Mouse (Mus musculus) heart, embryonic 10.5 days (tissue): Measurements from ENCODE around the gene Igfbp3. TPM values are rescaled to one million over a fixed set of nuclear protein-coding genes. Genes with fewer than 3 reads are reported as not detected.

ENCODE experiments used
- DNase-seq: peaks from one replicate; pipeline ENCODE4 v3.0.0-alpha.2; 2017; ENCODE audit warnings: low spot score
- H3K27ac ChIP-seq: fragments of 300-500 bp; sonication (generic); 2 replicates; pipeline ENCODE4 v1.5.1; 2016; ENCODE audit warnings: mild to moderate bottlenecking
- H3K27me3 ChIP-seq: fragments of 300-500 bp; sonication (generic); 2 replicates; pipeline ENCODE4 v1.6.1; 2016; ENCODE audit warnings: mild to moderate bottlenecking; ENCODE audit not compliant: poor library complexity, insufficient read depth, severe bottlenecking
- H3K36me3 ChIP-seq: fragments of 300-500 bp; sonication (generic); 2 replicates; pipeline ENCODE4 v1.6.1; 2016; ENCODE audit warnings: mild to moderate bottlenecking, moderate library complexity
- H3K4me1 ChIP-seq: fragments of 300-500 bp; sonication (generic); 2 replicates; pipeline ENCODE4 v1.6.1; 2016; ENCODE audit warnings: mild to moderate bottlenecking
- H3K4me3 ChIP-seq: fragments of 300-500 bp; sonication (generic); 2 replicates; pipeline ENCODE4 v1.5.1; 2016; ENCODE audit warnings: mild to moderate bottlenecking, moderate library complexity
- H3K9me3 ChIP-seq: fragments of 300-500 bp; sonication (generic); 2 replicates; pipeline ENCODE4 v1.6.1; 2016; ENCODE audit warnings: mild to moderate bottlenecking, moderate library complexity
- WGBS: fragments of 180-500 bp; shearing (Covaris S2); methylation state at CpG from one replicate; pipeline ENCODE4 v1.1.7; 2016; 5-methylcytosine and 5-hydroxymethylcytosine counted together
- polyA plus RNA-seq: library from polyadenylated mRNA; unstranded; fragments of >200 nt; fragmentation: Nextera tagmentation; extraction: Ambion mirVana; gene quantifications from 2 replicates; pipeline ENCODE4 v1.2.1, GENCODE M21; 2016

Gene Igfbp3
- polyA plus RNA-seq, 1 experiment from 2014 or later, result 25.9 TPM

- 48% methylated on average over 1 of the region's 1 CpGs for WGBS
Observed at GRCm38 (mm10) chr11:7184420-7184819, 29.3 kb downstream of the Igfbp3 start.

GRCm38 (mm10) chr11:7182409-7183042, 31.2 kb downstream of the Igfbp3 start:
- DNase-seq, result no peak
- peaks cover 20% of the 10 kb centered on the region for H3K4me1 ChIP-seq
- no peaks in the 10 kb centered on the region for H3K27me3 ChIP-seq
- no peak overlapping the region for H3K4me3 ChIP-seq
- H3K36me3 ChIP-seq, result no peaks in the 10 kb centered on the region
- no peaks in the 10 kb centered on the region for H3K9me3 ChIP-seq
- WGBS, result 50% methylated on average over 8 of the region's 8 CpGs
- no peak overlapping the region for H3K27ac ChIP-seq

More at GRCm38 (mm10) chr11:7184420-7184819, 29.3 kb downstream of the Igfbp3 start:
- H3K36me3 ChIP-seq, result no peaks in the 10 kb centered on the region
- no peak overlapping the region; the same call in 1 of the 2 replicates for H3K27ac ChIP-seq
- H3K27me3 ChIP-seq, result no peaks in the 10 kb centered on the region
- H3K9me3 ChIP-seq, result no peaks in the 10 kb centered on the region
- peaks cover 20% of the 10 kb centered on the region for H3K4me1 ChIP-seq
- no peak overlapping the region for H3K4me3 ChIP-seq
- DNase-seq, result no peak

DNA sequence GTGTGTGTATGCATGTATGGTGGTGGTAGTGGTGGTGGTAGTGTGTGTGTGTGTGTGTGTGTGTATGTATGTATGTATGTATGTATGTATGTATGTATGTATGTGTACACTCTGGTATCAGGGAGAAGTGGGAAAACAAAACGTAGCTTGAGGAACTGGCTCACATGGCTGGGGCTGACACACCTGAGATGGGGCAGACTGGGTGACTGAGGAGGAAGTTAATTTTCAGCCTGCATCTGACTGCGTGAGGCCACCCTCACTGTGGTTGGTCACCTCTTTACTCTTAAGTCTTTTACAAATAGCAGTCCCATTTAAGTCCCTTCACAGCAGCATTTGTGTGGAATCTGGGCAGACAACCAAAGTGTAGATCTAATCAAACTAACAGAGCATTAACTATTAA, 34.4 kb downstream of the Igfbp3 start:
- H3K27ac ChIP-seq, result no peak overlapping the region
- H3K9me3 ChIP-seq, result no peaks in the 10 kb centered on the region
- 81% methylated on average over 2 of the region's 2 CpGs for WGBS
- no peak for DNase-seq
- H3K36me3 ChIP-seq, result no peaks in the 10 kb centered on the region
- no peaks in the 10 kb centered on the region for H3K4me1 ChIP-seq
- no peaks in the 10 kb centered on the region for H3K27me3 ChIP-seq
- H3K4me3 ChIP-seq, result no peak overlapping the region

GRCm38 (mm10) chr11:7178724-7179123, 35.0 kb downstream of the Igfbp3 start:
- Histone ChIP-seq H3K4me1 (no peaks in the 10 kb centered on the region), H3K27ac (no peak overlapping the region), H3K4me3 (no peak overlapping the region), H3K27me3 (no peaks in the 10 kb centered on the region), H3K36me3 (no peaks in the 10 kb centered on the region), H3K9me3 (no peaks in the 10 kb centered on the region)
- WGBS, result 64% methylated on average over 4 of the region's 4 CpGs
- DNase-seq, result no peak

DNA sequence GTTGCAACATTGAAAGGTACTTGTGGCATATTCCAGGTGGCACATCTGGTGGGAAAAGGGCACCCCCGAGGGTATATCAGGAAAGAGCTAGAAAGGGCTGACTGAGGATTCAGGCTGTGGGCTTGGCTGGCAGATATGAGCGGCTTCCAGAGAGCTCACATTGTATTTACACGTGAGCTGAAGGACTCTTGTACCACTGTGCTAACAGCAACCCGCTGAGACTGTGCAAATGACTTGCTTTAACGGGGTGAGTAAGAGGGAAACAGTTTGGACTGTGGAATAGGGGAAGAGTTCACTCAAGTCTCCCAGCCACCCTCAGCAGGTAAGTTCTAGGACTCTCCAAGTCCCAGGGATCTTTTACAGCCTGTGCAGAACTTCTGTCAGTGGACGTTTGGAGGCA, 40.1 kb downstream of the Igfbp3 start:
- Histone ChIP-seq H3K27ac (no peak overlapping the region), H3K27me3 (no peaks in the 10 kb centered on the region), H3K4me3 (no peak overlapping the region), H3K36me3 (peaks cover 13% of the 10 kb centered on the region; the same call in 1 of the 2 replicates), H3K9me3 (no peaks in the 10 kb centered on the region), H3K4me1 (no peaks in the 10 kb centered on the region)
- WGBS, result 76% methylated on average over 6 of the region's 6 CpGs
- DNase-seq, result no peak

DNA sequence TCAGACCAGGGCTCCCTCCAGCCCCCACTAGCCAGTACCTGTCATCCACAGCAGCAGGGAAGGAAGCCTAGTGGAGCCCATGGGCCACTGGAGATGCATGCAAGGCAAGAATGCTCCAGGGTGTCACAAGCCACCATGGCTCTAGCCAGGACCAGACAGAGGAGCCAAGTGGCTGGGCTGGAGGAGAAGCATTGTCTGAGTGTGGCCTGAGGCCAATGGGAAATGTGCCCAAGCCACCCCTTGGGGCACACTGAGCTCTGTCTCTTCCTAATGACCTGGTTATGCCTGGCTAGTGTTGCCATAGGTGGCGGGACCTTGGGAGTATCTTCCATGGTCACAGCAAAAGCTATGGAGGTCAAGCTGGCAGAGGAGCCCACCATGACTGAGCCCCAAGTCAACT, 44.1 kb downstream of the Igfbp3 start:
- Histone ChIP-seq H3K27ac (no peak overlapping the region), H3K4me1 (no peaks in the 10 kb centered on the region), H3K4me3 (no peak overlapping the region), H3K27me3 (no peaks in the 10 kb centered on the region), H3K36me3 (peaks cover 25% of the 10 kb centered on the region), H3K9me3 (no peaks in the 10 kb centered on the region)
- 82% methylated on average over 1 of the region's 1 CpGs for WGBS
- no peak for DNase-seq

- Histone ChIP-seq H3K4me1 (peaks cover 12% of the 10 kb centered on the region), H3K9me3 (no peaks in the 10 kb centered on the region), H3K4me3 (no peak overlapping the region), H3K36me3 (peaks cover 15% of the 10 kb centered on the region), H3K27ac (no peak overlapping the region), H3K27me3 (no peaks in the 10 kb centered on the region)
- WGBS, result 82% methylated on average over 4 of the region's 4 CpGs
- no peak for DNase-seq
Observed at GRCm38 (mm10) chr11:7164416-7164815, 49.3 kb downstream of the Igfbp3 start.

GRCm38 (mm10) chr11:7161502-7162174, 52.1 kb downstream of the Igfbp3 start:
- DNase-seq, result no peak
- no peak overlapping the region for H3K27ac ChIP-seq
- no peak overlapping the region for H3K4me3 ChIP-seq
- H3K27me3 ChIP-seq, result no peaks in the 10 kb centered on the region
- no peaks in the 10 kb centered on the region for H3K9me3 ChIP-seq
- peaks cover 12% of the 10 kb centered on the region for H3K4me1 ChIP-seq
- H3K36me3 ChIP-seq, result 0 out of 2 replicates have a peak, but pooled peaks cover 7% of the 10 kb centered on the region
- 72% methylated on average over 8 of the region's 8 CpGs for WGBS

- H3K27ac ChIP-seq, result no peak overlapping the region
- H3K9me3 ChIP-seq, result no peaks in the 10 kb centered on the region
- 0 out of 2 replicates have a peak, but pooled peaks cover 3% of the 10 kb centered on the region for H3K36me3 ChIP-seq
- 70% methylated on average over 4 of the region's 4 CpGs for WGBS
- peaks cover 12% of the 10 kb centered on the region for H3K4me1 ChIP-seq
- DNase-seq, result no peak
- H3K4me3 ChIP-seq, result no peak overlapping the region
- no peaks in the 10 kb centered on the region for H3K27me3 ChIP-seq
Observed at GRCm38 (mm10) chr11:7160637-7161101, 53.1 kb downstream of the Igfbp3 start.

DNA sequence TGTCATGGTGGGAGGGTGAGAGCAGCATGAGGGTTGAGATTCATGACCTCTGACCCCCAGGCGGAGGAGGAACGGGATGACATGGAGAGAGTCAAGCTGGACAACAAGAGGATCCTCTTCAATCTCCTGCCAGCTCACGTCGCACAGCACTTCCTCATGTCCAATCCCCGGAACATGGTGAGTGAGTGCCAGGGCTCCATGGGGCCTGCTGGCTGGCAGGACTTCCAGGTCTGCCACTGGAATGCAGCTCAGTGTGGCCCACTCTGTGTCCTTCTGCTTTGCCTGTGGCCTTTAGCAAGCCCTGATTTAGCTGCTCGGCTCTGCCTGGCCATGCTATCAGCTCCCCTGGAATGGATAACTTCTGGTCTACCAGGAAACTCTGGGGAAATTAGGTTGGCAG, 53.6 kb downstream of the Igfbp3 start:
- peak overlapping the region; percentile 59 for H3K27ac ChIP-seq
- peaks cover 12% of the 10 kb centered on the region for H3K4me1 ChIP-seq
- no peak overlapping the region for H3K4me3 ChIP-seq
- H3K27me3 ChIP-seq, result no peaks in the 10 kb centered on the region
- H3K36me3 ChIP-seq, result no peaks in the 10 kb centered on the region
- DNase-seq, result no peak
- WGBS, result 68% methylated on average over 6 of the region's 6 CpGs
- H3K9me3 ChIP-seq, result no peaks in the 10 kb centered on the region

GRCm38 (mm10) chr11:7158196-7158595, 55.5 kb downstream of the Igfbp3 start:
- Histone ChIP-seq H3K4me1 (peaks cover 12% of the 10 kb centered on the region), H3K27ac (no peak overlapping the region), H3K27me3 (no peaks in the 10 kb centered on the region), H3K9me3 (no peaks in the 10 kb centered on the region), H3K4me3 (no peak overlapping the region), H3K36me3 (no peaks in the 10 kb centered on the region)
- DNase-seq, result no peak
- WGBS, result 86% methylated on average over 6 of the region's 6 CpGs

GRCm38 (mm10) chr11:7156427-7156826, 57.3 kb downstream of the Igfbp3 start:
- DNase-seq, result no peak
- Histone ChIP-seq H3K9me3 (no peaks in the 10 kb centered on the region), H3K27ac (no peak overlapping the region), H3K4me3 (no peak overlapping the region), H3K36me3 (peaks cover 4% of the 10 kb centered on the region; the same call in 1 of the 2 replicates), H3K27me3 (no peaks in the 10 kb centered on the region), H3K4me1 (peaks cover 12% of the 10 kb centered on the region)
- WGBS, result 66% methylated on average over 4 of the region's 4 CpGs
